8 mouse cellular contexts compared by ENCODE assay signal in genomic region chr13:90394815-90395241, GRCm38 (mm10).
A peak's percentile ranks its signal among the peaks of the same experiment; 100 is the strongest.
DNase-seq lines count a peak whose midpoint lies in the region; ATAC-seq lines count a peak whose summit lies in the region.

No protein-coding gene starts in this region.

- intact Hi-C loops in left cerebral cortex, postnatal 25 days (cut with DNase I) = no loop called here

- peak; percentile 12 to 21 for DNase-seq in kidney, postnatal 4 days
- peak; percentile 22 for DNase-seq in brain, embryonic 18.5 days (ENCODE audit: low read depth, low spot score)
- peak; percentile 21 to 44 for DNase-seq in left cerebral cortex, postnatal 25 days (ENCODE audit: low spot score in 2 of 2)
- DNase-seq in right cerebral cortex, postnatal 36 days (ENCODE audit: low spot score in 2 of 2) = peak; percentile 3 to 12
- no peak for DNase-seq in kidney, postnatal 36 days
- no peak for DNase-seq in urinary bladder, postnatal 25 days (ENCODE audit: low spot score)

- H3K9ac ChIP-seq in kidney, embryonic 14.5 days (ENCODE audit: low read depth, low read length) = no peak overlapping the region

- no peak for ATAC-seq in kidney, embryonic 14.5 days (ENCODE audit: low FRiP score, low TSS enrichment)
- ATAC-seq in frontal cortex, adult (ENCODE audit: low TSS enrichment) = peak; percentile 62

- WGBS in kidney, embryonic 14.5 days = 65% methylated on average over 5 of the region's 5 CpGs

- no peaks in the 10 kb centered on the region for H3K27me3 ChIP-seq in kidney, embryonic 14.5 days (ENCODE audit: control insufficient read depth, insufficient read depth, low read length)

- H3K4me2 ChIP-seq in kidney, embryonic 14.5 days (replicated peaks; ENCODE audit: low read depth, low read length) = no peak overlapping the region

- H3K4me3 ChIP-seq in kidney, embryonic 14.5 days (ENCODE audit: low read length) = no peak overlapping the region

- H3K27ac ChIP-seq in kidney, embryonic 14.5 days (ENCODE audit: low read depth, low read length) = no peak overlapping the region

- no peaks in the 10 kb centered on the region for H3K4me1 ChIP-seq in kidney, embryonic 14.5 days (ENCODE audit: control insufficient read depth, insufficient read depth, low read length)

- no peaks in the 10 kb centered on the region for H3K36me3 ChIP-seq in kidney, embryonic 14.5 days (ENCODE audit: control insufficient read depth, insufficient read depth, low read length)

- H3K9me3 ChIP-seq in kidney, embryonic 14.5 days (ENCODE audit: control insufficient read depth, low read length) = no peaks in the 10 kb centered on the region

Comparison
In these comparisons a context has a peak if more than half of its experiments do, and no peak if none do; other contexts are left out.
1. DNase-seq: peak in kidney, postnatal 4 days (2 of 2), brain, embryonic 18.5 days (single experiment), left cerebral cortex, postnatal 25 days (2 of 2) and right cerebral cortex, postnatal 36 days (2 of 2); none in kidney, postnatal 36 days (0 of 2) and urinary bladder, postnatal 25 days (single experiment).